Mouse (Mus musculus): ENCODE results near the gene Lypla2.

GRCm38 (mm10) chr4:136010586-136010985, 38.2 kb upstream of the Lypla2 start:
- TF ChIP-seq CTCF (IDR thresholded peaks at IDR 0.05; ENCODE audit: low read depth, low read length) (no peak), POLR2A (IDR thresholded peaks at IDR 0.05; ENCODE audit: borderline replicate concordance, low read depth, low read length) (no peak)

Data from bone marrow macrophage, adult 2 months (primary cell).